8 mouse cellular contexts compared by ENCODE assay signal in the genomic region with DNA sequence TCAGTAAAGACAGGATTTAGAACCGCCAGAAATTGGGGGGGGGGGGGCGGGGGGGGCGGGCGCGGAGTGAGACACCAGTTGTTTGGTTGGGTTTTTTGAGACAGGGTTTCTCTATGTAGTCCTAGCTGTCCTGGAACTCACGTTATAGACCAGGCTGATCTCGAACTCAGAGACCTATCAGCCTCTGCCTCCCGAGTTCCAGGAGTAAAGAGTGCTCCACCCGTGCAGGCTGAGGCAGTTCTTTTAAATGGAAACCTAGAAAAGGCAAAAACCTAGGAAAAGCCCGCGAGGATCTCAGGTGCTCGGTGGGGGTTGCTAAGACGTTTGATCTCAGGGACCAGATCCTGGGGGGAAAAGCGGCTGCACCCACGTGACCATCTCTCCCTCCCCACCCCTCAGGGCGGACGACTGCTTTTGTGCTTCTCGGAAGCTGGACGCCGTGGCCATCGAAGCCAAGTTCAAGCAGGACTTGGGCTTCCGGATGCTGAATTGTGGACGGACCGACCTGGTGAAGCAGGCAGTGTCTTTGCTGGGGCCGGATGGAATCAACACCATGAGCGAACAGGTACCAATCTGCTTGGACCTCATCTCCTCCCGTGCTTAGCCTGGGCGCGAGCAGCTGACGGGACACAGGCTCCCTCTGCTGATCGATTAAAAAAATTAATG.
DNase-seq lines count a peak whose midpoint lies in the region; ATAC-seq and TF ChIP-seq lines count a peak whose summit lies in the region.

No protein-coding gene starts in this region.

- H3K4me3 ChIP-seq in gastrocnemius, adult 2 months, result peak overlapping the region; percentile 70

- TF ChIP-seq CTCF in gastrocnemius, adult 2 months (IDR thresholded peaks at IDR 0.05), result peak; percentile 61

- peak; percentile 20 for DNase-seq in WW6 (ENCODE audit: low read depth, low spot score)
- peak; percentile 76 to 79 for DNase-seq in cerebellum, postnatal 25 days
- peak; percentile 57 for DNase-seq in gastrocnemius, adult 2 months
- peak; percentile 31 to 39 for DNase-seq in left cerebral cortex, adult 8-10 months (ENCODE audit: low spot score in 2 of 2)
- DNase-seq in lung, postnatal 4 days, result peak; percentile 33
- peak; percentile 58 for DNase-seq in right cerebral cortex, adult 18-20 months
- no peak for DNase-seq in MN1 (ENCODE audit: low spot score)

- intact Hi-C loops in gastrocnemius, adult 2 months (cut with DNase I), result loop anchor here (1.0 to 10.0 kb wide), 2 partner anchors 170 to 403 kb away; no protein-coding TSS in a partner anchor

- peak; percentile 61 for ATAC-seq in inflammation-experienced regulatory T-cells, adult 6 months

- H3K27ac ChIP-seq in gastrocnemius, adult 2 months, result no peak overlapping the region
